Mouse (Mus musculus) embryonic facial prominence, embryonic 11.5 days (tissue): Measurements from ENCODE around the gene Gm36028. TPM values are rescaled to one million over a fixed set of nuclear protein-coding genes. Genes with fewer than 3 reads are reported as not detected.
A peak's percentile ranks its signal among the peaks of the same experiment; 100 is the strongest.

ENCODE experiments used
- ATAC-seq: fragments of 200-750 bp; cut with Nextera tagmentation; replicated peaks from 2 replicates; pipeline ENCODE4 v1.8.0; 2017; ENCODE audit warnings: low read depth; ENCODE audit not compliant: insufficient number of reproducible peaks, low FRiP score, low TSS enrichment
- DNase-seq: peaks from one replicate; pipeline ENCODE4 v3.0.0-alpha.2; 2015; ENCODE audit warnings: low spot score
- H3K27ac ChIP-seq: fragments of 300-500 bp; sonication (generic); replicated peaks from 2 replicates; pipeline ENCODE4 v1.5.1; 2014; ENCODE audit warnings: mild to moderate bottlenecking, low read depth, low read length, control low read depth
- H3K27me3 ChIP-seq: fragments of 300-500 bp; sonication (generic); 2 replicates; pipeline ENCODE4 v1.6.1; 2014; ENCODE audit warnings: mild to moderate bottlenecking, low read length, moderate library complexity, mixed read lengths; ENCODE audit not compliant: control insufficient read depth, insufficient read depth
- H3K36me3 ChIP-seq: fragments of 300-500 bp; sonication (generic); replicated peaks from 2 replicates; pipeline ENCODE4 v1.6.1; 2014; ENCODE audit warnings: low read depth, mild to moderate bottlenecking, low read length, moderate library complexity, mixed read lengths; ENCODE audit not compliant: control insufficient read depth, insufficient read depth
- H3K4me1 ChIP-seq: fragments of 300-500 bp; sonication (generic); 2 replicates; pipeline ENCODE4 v1.6.1; 2014; ENCODE audit warnings: low read length, mixed read lengths; ENCODE audit not compliant: control insufficient read depth, insufficient read depth
- H3K4me2 ChIP-seq: fragments of 300-500 bp; sonication (generic); 2 replicates; pipeline ENCODE4 v1.6.1; 2014; ENCODE audit warnings: low read depth, mild to moderate bottlenecking, control low read depth, low read length, moderate library complexity
- H3K4me3 ChIP-seq: fragments of 300-500 bp; sonication (generic); 2 replicates; pipeline ENCODE4 v1.5.1; 2014; ENCODE audit warnings: low read depth, low read length, control low read depth
- H3K9ac ChIP-seq: fragments of 300-500 bp; sonication (generic); replicated peaks from 2 replicates; pipeline ENCODE4 v1.6.1; 2014; ENCODE audit warnings: mild to moderate bottlenecking, control low read depth, low read length
- H3K9me3 ChIP-seq: fragments of 300-500 bp; sonication (generic); replicated peaks from 2 replicates; pipeline ENCODE4 v1.6.1; 2016; ENCODE audit warnings: mild to moderate bottlenecking, low read length, inconsistent platforms, mixed read lengths; ENCODE audit not compliant: control insufficient read depth
- WGBS: fragments of 180-500 bp; shearing (Covaris S2); extraction: QIAGEN DNeasy Blood & Tissue Kit; methylation state at CpG from one replicate; pipeline ENCODE4 v1.1.7; 2014; 5-methylcytosine and 5-hydroxymethylcytosine counted together
- polyA plus RNA-seq: library from polyadenylated mRNA; unstranded; fragments of >200 nt; fragmentation: Nextera tagmentation; extraction: Ambion mirVana; gene quantifications from 2 replicates; pipeline ENCODE4 v1.2.1, GENCODE M21; 2014

Gene Gm36028
- polyA plus RNA-seq, result 0.32 TPM in 1 of 2 replicates, not detected in the other

GRCm38 (mm10) chr16:37861029-37861428 lies at the start of gene Gm36028:
TSS of gene Gm36028 (minus strand) at chr16:37861146.
- no peak for DNase-seq
- Histone ChIP-seq H3K9ac (no peak within 1 kb of the TSS), H3K4me1 (no peaks in the 10 kb centered on the region), H3K27me3 (no peaks in the 10 kb centered on the region), H3K27ac (no peak within 1 kb of the TSS), H3K4me3 (no peak within 1 kb of the TSS), H3K9me3 (no peaks in the 10 kb centered on the region), H3K36me3 (no peaks in the 10 kb centered on the region), H3K4me2 (no peak within 1 kb of the TSS)
- ATAC-seq, result no peak
- 82% methylated on average over 7 of the region's 7 CpGs for WGBS

GRCm38 (mm10) chr16:37906456-37906855 lies 45.5 kb upstream of the Gm36028 start:
- Histone ChIP-seq H3K27ac (no peak overlapping the region), H3K9me3 (no peaks in the 10 kb centered on the region), H3K4me1 (no peaks in the 10 kb centered on the region), H3K4me2 (no peak overlapping the region), H3K4me3 (no peak overlapping the region), H3K9ac (no peak overlapping the region), H3K36me3 (no peaks in the 10 kb centered on the region), H3K27me3 (no peaks in the 10 kb centered on the region)
- DNase-seq (no peak), ATAC-seq (no peak)
- 100% methylated on average over 3 of the region's 3 CpGs for WGBS

- no peak overlapping the region for H3K27ac ChIP-seq
- H3K27me3 ChIP-seq, result no peaks in the 10 kb centered on the region
- H3K9ac ChIP-seq, result no peak overlapping the region
- ATAC-seq, result no peak
- no peaks in the 10 kb centered on the region for H3K4me1 ChIP-seq
- no peaks in the 10 kb centered on the region for H3K36me3 ChIP-seq
- DNase-seq, result no peak
- H3K4me2 ChIP-seq, result no peak overlapping the region
- no peak overlapping the region for H3K4me3 ChIP-seq
- H3K9me3 ChIP-seq, result no peaks in the 10 kb centered on the region
- 44% methylated on average over 11 of the region's 11 CpGs for WGBS
These were observed 40.4 kb upstream of the Gm36028 start for GRCm38 (mm10) chr16:37901318-37901717.

GRCm38 (mm10) chr16:37899357-37899756 lies 38.4 kb upstream of the Gm36028 start:
- Histone ChIP-seq H3K9me3 (no peaks in the 10 kb centered on the region), H3K27ac (no peak overlapping the region), H3K9ac (no peak overlapping the region), H3K4me2 (no peak overlapping the region), H3K4me1 (no peaks in the 10 kb centered on the region), H3K36me3 (no peaks in the 10 kb centered on the region), H3K4me3 (no peak overlapping the region), H3K27me3 (no peaks in the 10 kb centered on the region)
- 33% methylated on average over 2 of the region's 2 CpGs for WGBS
- ATAC-seq, result no peak
- peak; percentile 44 for DNase-seq

GRCm38 (mm10) chr16:37898790-37899189 lies 37.8 kb upstream of the Gm36028 start:
- Histone ChIP-seq H3K4me2 (no peak overlapping the region), H3K9me3 (no peaks in the 10 kb centered on the region), H3K27ac (no peak overlapping the region), H3K27me3 (no peaks in the 10 kb centered on the region), H3K4me1 (no peaks in the 10 kb centered on the region), H3K9ac (no peak overlapping the region), H3K36me3 (no peaks in the 10 kb centered on the region), H3K4me3 (no peak overlapping the region)
- DNase-seq (no peak), ATAC-seq (no peak)
- 76% methylated on average over 5 of the region's 5 CpGs for WGBS

GRCm38 (mm10) chr16:37893942-37894341 lies 33.0 kb upstream of the Gm36028 start:
- ATAC-seq (no peak), DNase-seq (no peak)
- Histone ChIP-seq H3K9ac (no peak overlapping the region), H3K4me2 (no peak overlapping the region), H3K9me3 (no peaks in the 10 kb centered on the region), H3K27ac (no peak overlapping the region), H3K4me3 (no peak overlapping the region), H3K4me1 (no peaks in the 10 kb centered on the region), H3K27me3 (no peaks in the 10 kb centered on the region), H3K36me3 (no peaks in the 10 kb centered on the region; the same call in 1 of the 2 replicates)
- 89% methylated on average over 2 of the region's 2 CpGs for WGBS

GRCm38 (mm10) chr16:37893381-37893780 lies 32.4 kb upstream of the Gm36028 start:
- Histone ChIP-seq H3K36me3 (no peaks in the 10 kb centered on the region; the same call in 1 of the 2 replicates), H3K27ac (no peak overlapping the region), H3K4me2 (no peak overlapping the region), H3K4me3 (no peak overlapping the region), H3K4me1 (no peaks in the 10 kb centered on the region), H3K9me3 (no peaks in the 10 kb centered on the region), H3K9ac (no peak overlapping the region), H3K27me3 (no peaks in the 10 kb centered on the region)
- no peak for DNase-seq
- WGBS, result 73% methylated on average over 6 of the region's 6 CpGs
- no peak for ATAC-seq

GRCm38 (mm10) chr16:37892667-37893066 lies 31.7 kb upstream of the Gm36028 start:
- no peaks in the 10 kb centered on the region for H3K9me3 ChIP-seq
- no peaks in the 10 kb centered on the region; the same call in 1 of the 2 replicates for H3K36me3 ChIP-seq
- H3K4me1 ChIP-seq, result no peaks in the 10 kb centered on the region
- no peaks in the 10 kb centered on the region for H3K27me3 ChIP-seq
- H3K4me3 ChIP-seq, result no peak overlapping the region
- WGBS, result 58% methylated on average over 2 of the region's 2 CpGs
- no peak overlapping the region for H3K27ac ChIP-seq
- H3K9ac ChIP-seq, result no peak overlapping the region
- no peak overlapping the region for H3K4me2 ChIP-seq
- DNase-seq, result peak; percentile 37
- no peak for ATAC-seq
